Mouse (Mus musculus) myocyte (in vitro differentiated cells): ENCODE results near the gene Efcab11. TPM values are rescaled to one million over a fixed set of nuclear protein-coding genes. Genes with fewer than 3 reads are reported as not detected.

Experiments
- H3K27me3 ChIP-seq: one replicate; pipeline ENCODE4 v1.6.1; 2011; ENCODE audit not compliant: control insufficient read depth, insufficient read depth, insufficient read length
- H3K36me3 ChIP-seq: one replicate; pipeline ENCODE4 v1.6.1; 2011; ENCODE audit not compliant: control insufficient read depth, insufficient read depth
- H3K4me2 ChIP-seq: one replicate; pipeline ENCODE4 v1.6.1; 2011; ENCODE audit warnings: low read depth, control low read depth
- H3K4me3 ChIP-seq: one replicate; pipeline ENCODE4 v1.5.1; 2011; ENCODE audit warnings: mild to moderate bottlenecking, control low read depth, moderate library complexity
- H3K79me2 ChIP-seq: one replicate; pipeline ENCODE4 v1.6.1; 2011; ENCODE audit not compliant: control insufficient read depth, insufficient read depth
- H3ac ChIP-seq: one replicate; pipeline ENCODE4 v1.6.1; 2011; ENCODE audit not compliant: control insufficient read depth, insufficient read length
- CEBPB ChIP-seq: IDR thresholded peaks from 2 replicates; pipeline ENCODE4 v1.6.1; 2011; ENCODE audit warnings: mild to moderate bottlenecking, moderate library complexity; ENCODE audit not compliant: poor library complexity, insufficient read depth, severe bottlenecking
- E2F4 ChIP-seq: IDR thresholded peaks from one replicate; pipeline ENCODE4 v1.6.1; 2011; ENCODE audit warnings: mild to moderate bottlenecking, control low read depth, moderate library complexity; ENCODE audit not compliant: insufficient read depth
- MAX ChIP-seq: IDR thresholded peaks from one replicate; pipeline ENCODE4 v1.6.1; 2011; ENCODE audit warnings: low read depth, mild to moderate bottlenecking, control low read depth
- MYOD1 ChIP-seq, 3 experiments: IDR thresholded peaks; one replicate each; pipeline ENCODE4 v1.6.1; 2011; ENCODE audit warnings: control low read depth in 2 of 3, low read depth in 2 of 3, mild to moderate bottlenecking in 2 of 3, moderate library complexity in 1 of 3; ENCODE audit not compliant: insufficient read length in 2 of 3, control insufficient read depth in 1 of 3
- MYOG ChIP-seq, 3 experiments: IDR thresholded peaks; one replicate each; pipeline ENCODE4 v1.6.1; 2011; ENCODE audit warnings: control low read depth in 2 of 3, low read depth in 2 of 3, mild to moderate bottlenecking in 2 of 3; ENCODE audit not compliant: insufficient read length in 2 of 3, control insufficient read depth in 1 of 3, insufficient read depth in 1 of 3
- POLR2A ChIP-seq: IDR thresholded peaks from one replicate; pipeline ENCODE4 v1.6.1; 2011; ENCODE audit warnings: low read depth, mild to moderate bottlenecking, control low read depth, moderate library complexity; ENCODE audit not compliant: insufficient read length
- POLR2AphosphoS2 ChIP-seq: IDR thresholded peaks from one replicate; pipeline ENCODE4 v1.6.1; 2011; ENCODE audit warnings: low read depth, control low read depth; ENCODE audit not compliant: insufficient read length
- REST ChIP-seq: IDR thresholded peaks from one replicate; pipeline ENCODE4 v1.6.1; 2011; ENCODE audit warnings: mild to moderate bottlenecking, control low read depth, moderate library complexity; ENCODE audit not compliant: insufficient read depth, insufficient read length
- SRF ChIP-seq: IDR thresholded peaks from one replicate; pipeline ENCODE4 v1.6.1; 2011; ENCODE audit warnings: low read depth; ENCODE audit not compliant: control insufficient read depth, insufficient read length
- TCF12 ChIP-seq: IDR thresholded peaks from one replicate; pipeline ENCODE4 v1.6.1; 2011; ENCODE audit warnings: mild to moderate bottlenecking, control low read depth; ENCODE audit not compliant: poor library complexity, insufficient read depth, severe bottlenecking
- TCF3 ChIP-seq: IDR thresholded peaks from one replicate; pipeline ENCODE4 v1.6.1; 2011; ENCODE audit warnings: low read depth, control low read depth; ENCODE audit not compliant: insufficient read length
- USF1 ChIP-seq: IDR thresholded peaks from one replicate; pipeline ENCODE4 v1.6.1; 2011; ENCODE audit warnings: low read depth, mild to moderate bottlenecking, control low read depth, moderate library complexity
- polyA plus RNA-seq: library from polyadenylated mRNA; unstranded; fragments of >200 nt; fragmentation: generic; extraction: Trizol; gene quantifications from one replicate; pipeline ENCODE4 v1.2.1, GENCODE M21; 2012; ENCODE audit warnings: missing spikeins

The Efcab11 gene
- polyA plus RNA-seq, 1 experiment, result 3.5 TPM

DNA sequence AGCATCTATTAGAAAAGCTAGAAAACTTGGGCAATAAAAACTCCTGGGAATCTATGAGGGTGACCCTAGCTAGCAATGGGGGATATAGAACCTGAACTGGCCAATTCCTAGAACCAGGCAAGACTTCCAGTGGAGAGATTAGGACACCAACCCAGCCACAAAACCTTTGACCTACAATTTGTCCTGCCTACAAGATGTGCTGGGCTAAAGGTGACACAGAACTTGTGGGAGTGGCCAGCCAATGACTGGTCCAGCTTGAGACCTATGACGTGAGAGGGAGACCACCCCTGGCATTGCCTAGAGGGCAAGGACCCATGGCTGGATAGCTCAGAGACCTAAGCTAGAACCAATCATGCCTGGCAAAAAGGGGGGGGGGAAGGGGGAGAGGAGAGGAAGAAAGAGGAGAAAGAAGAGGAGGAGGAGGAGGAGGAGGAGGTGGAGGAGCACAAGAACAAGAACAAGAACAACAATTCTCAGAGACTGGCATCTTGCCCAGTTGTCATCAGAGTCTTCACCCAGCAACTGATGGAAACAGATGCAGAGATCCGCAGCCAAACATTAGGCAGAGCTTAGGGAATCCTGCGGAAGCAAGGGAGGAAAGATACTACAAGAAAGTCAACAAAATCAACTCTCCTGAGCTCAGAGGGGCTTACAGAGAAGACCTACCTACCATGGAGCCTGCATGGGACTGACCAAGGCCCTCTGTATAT lies 24.7 kb downstream of the Efcab11 start:
- TF ChIP-seq POLR2AphosphoS2 (no peak), TCF3 (no peak), MYOD1 (IDR thresholded peaks at IDR 0.05; ENCODE audit: control insufficient read depth in 1 of 3, insufficient read length in 2 of 3, low read depth in 2 of 3) (no peak), MAX (no peak), REST (no peak), E2F4 (no peak), TCF12 (no peak), USF1 (no peak), SRF (no peak), POLR2A (no peak), MYOG (IDR thresholded peaks at IDR 0.05; ENCODE audit: control insufficient read depth in 1 of 3, insufficient read depth in 1 of 3, insufficient read length in 2 of 3, low read depth in 2 of 3) (no peak), CEBPB (no peak)
- no peaks in the 10 kb centered on the region for H3K36me3 ChIP-seq
- H3K79me2 ChIP-seq, result no peaks in the 10 kb centered on the region
- H3K4me3 ChIP-seq, result no peak overlapping the region
- no peak overlapping the region for H3ac ChIP-seq
- no peak overlapping the region for H3K4me2 ChIP-seq
- no peaks in the 10 kb centered on the region for H3K27me3 ChIP-seq

- no peak overlapping the region for H3K4me3 ChIP-seq
- no peaks in the 10 kb centered on the region for H3K79me2 ChIP-seq
- H3ac ChIP-seq, result no peak overlapping the region
- no peak overlapping the region for H3K4me2 ChIP-seq
- H3K27me3 ChIP-seq, result no peaks in the 10 kb centered on the region
- TF ChIP-seq TCF3, result no peak
- TF ChIP-seq REST, result no peak
- TF ChIP-seq POLR2A, result no peak
- TF ChIP-seq POLR2AphosphoS2, result no peak
- TF ChIP-seq MYOD1 (IDR thresholded peaks at IDR 0.05; ENCODE audit: control insufficient read depth in 1 of 3, insufficient read length in 2 of 3, low read depth in 2 of 3), result no peak
- TF ChIP-seq MAX, result no peak
- TF ChIP-seq SRF, result no peak
- no peak for TF ChIP-seq TCF12
- TF ChIP-seq MYOG (IDR thresholded peaks at IDR 0.05; ENCODE audit: control insufficient read depth in 1 of 3, insufficient read depth in 1 of 3, insufficient read length in 2 of 3, low read depth in 2 of 3), result no peak
- no peak for TF ChIP-seq E2F4
- no peaks in the 10 kb centered on the region for H3K36me3 ChIP-seq
Observed at GRCm38 (mm10) chr12:99858664-99859063, 25.6 kb downstream of the Efcab11 start.

DNA sequence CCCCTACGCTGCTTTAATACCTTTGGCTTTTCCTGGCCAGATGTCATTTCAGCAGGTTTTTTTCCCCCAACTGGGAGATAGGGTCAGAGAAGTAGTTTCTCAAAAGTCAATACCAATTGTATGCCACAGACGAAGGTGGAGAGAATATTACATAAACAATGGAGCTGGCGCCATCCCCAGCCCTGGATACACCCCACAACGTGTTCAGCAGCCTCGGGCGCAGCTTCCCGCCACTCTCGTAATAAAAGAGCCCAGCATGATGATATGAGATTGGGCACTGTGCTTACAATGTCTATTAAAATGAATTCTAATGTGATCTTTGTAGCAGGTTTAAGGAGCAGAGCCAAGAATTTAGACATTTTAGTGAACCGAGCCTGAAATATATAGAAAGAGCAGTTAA lies 28.2 kb downstream of the Efcab11 start:
- Histone ChIP-seq H3K27me3 (no peaks in the 10 kb centered on the region), H3ac (no peak overlapping the region), H3K4me2 (no peak overlapping the region), H3K4me3 (no peak overlapping the region), H3K36me3 (no peaks in the 10 kb centered on the region), H3K79me2 (no peaks in the 10 kb centered on the region)
- TF ChIP-seq CEBPB (no peak), TCF12 (no peak), USF1 (no peak), E2F4 (no peak), POLR2AphosphoS2 (no peak), TCF3 (no peak), REST (no peak), MYOD1 (IDR thresholded peaks at IDR 0.05; ENCODE audit: control insufficient read depth in 1 of 3, insufficient read length in 2 of 3, low read depth in 2 of 3) (no peak), MAX (no peak), POLR2A (no peak), SRF (no peak), MYOG (IDR thresholded peaks at IDR 0.05; ENCODE audit: control insufficient read depth in 1 of 3, insufficient read depth in 1 of 3, insufficient read length in 2 of 3, low read depth in 2 of 3) (no peak)

DNA sequence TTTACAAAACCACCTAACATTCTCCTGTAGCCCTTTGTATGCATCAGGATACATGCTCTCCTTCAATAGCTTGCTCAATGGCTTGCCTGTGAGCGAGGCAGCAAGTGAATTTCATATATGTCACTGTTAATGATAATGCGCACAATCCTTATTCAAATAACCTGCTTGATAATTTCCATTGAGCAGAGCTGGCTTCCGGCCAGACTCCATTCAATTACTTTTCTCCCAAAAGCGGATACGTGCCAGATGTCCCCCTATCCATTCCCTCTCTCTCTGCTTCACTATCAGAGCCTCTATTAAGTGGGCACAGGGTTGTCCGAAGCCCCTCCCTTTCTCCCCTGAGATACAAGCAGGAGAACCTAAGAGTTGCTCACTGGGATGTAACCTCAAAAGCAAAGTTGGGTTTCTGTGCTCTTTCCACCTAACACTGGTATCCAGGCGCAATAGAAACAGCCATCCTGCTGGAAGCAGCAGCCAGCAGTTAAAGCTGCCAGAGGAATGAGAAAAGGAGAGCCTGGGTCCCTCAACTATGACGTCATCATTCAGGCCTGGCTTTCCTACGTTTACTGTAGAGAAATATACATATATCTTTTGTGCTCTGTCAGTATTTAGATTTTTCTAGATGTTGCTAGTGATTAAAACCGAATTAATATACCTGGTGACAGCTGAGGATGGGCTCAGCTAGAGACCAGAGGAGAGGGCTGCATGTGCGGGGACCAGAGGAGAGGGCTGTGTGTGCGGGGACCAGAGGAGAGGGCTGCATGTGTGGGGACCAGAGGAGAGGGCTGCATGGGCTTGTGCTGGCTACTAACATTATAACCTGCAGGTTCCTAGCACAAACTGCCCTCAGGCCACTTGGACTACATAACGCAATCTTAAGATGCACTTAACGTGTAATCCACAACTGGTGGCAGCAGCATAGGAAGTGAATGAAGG lies 30.6 kb downstream of the Efcab11 start:
- no peaks in the 10 kb centered on the region for H3K27me3 ChIP-seq
- no peaks in the 10 kb centered on the region for H3K79me2 ChIP-seq
- no peak overlapping the region for H3ac ChIP-seq
- no peak for TF ChIP-seq POLR2AphosphoS2
- no peak for TF ChIP-seq MYOD1 (IDR thresholded peaks at IDR 0.05; ENCODE audit: control insufficient read depth in 1 of 3, insufficient read length in 2 of 3, low read depth in 2 of 3)
- no peak for TF ChIP-seq POLR2A
- TF ChIP-seq REST, result no peak
- no peak for TF ChIP-seq MAX
- TF ChIP-seq TCF3, result no peak
- no peak for TF ChIP-seq USF1
- no peak for TF ChIP-seq TCF12
- H3K36me3 ChIP-seq, result no peaks in the 10 kb centered on the region
- no peak overlapping the region for H3K4me2 ChIP-seq
- no peak overlapping the region for H3K4me3 ChIP-seq
